Mouse (Mus musculus): ENCODE data around the gene Rhbdd2. TPM values are rescaled to one million over a fixed set of nuclear protein-coding genes. Genes with fewer than 3 reads are reported as not detected.

Rhbdd2 gene
- polyA plus RNA-seq, 3 experiments from 2014 or later, result 17.8 to 27.3 (median 26.2) TPM

DNA sequence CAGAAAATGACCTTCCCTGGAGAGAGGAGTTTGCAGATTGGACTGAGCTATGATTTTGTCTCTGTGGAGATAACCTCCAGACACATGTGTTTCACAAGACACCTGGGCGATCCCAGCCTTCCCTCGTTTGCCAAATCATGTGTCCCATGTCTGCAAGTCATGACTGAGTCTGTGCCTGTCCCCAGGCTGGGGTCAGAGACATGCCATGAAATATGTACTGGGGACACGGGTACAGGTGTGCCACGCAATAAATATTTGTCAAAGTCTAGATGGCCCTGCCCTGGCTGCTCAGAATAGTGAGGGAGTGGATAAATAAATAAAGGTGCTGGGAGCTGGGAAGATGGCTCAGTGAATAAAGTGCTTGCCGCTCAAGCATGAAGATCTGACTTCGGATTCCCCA is 13.6 kb downstream of the Rhbdd2 start:
- ATAC-seq, result no peak

DNA sequence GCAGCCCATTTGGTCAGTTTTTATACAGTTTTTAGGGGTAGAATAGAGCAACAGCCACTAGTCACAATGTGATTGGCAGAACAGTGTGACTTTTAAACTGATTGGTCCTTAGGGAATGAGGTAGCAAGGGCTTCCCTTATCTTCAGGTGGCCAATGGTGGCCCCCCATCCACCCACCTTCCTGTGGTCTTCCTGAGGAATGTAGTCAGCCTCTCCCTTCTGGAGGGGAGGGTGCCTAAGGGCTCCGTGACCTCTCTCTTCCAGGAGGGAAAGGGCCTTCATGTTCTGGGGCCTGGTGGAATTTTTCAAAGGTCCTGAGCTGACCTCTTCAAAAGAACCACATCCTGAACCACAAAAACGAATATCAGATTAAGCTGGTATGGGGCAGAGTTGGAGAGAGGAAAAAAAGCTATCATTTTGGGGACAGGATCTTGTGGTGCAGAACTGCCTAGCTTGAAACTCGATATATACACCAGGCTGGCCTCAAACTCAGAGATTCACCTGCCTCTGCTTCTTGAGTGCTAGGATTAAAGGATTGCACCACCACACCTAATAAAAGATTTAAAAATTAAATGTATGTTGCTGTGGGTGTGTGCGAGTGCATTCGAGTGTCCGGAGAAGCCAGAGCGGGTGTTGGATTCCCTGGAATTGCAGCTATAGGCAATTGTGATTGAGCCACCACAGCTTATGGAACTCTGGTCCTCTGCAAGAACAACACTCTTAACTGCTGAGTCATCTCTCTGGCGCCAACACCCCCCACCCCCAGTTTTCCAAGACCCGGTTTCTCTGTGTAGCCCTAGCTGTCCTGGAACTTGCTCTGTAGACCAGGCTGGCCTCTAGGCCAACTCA is 16.3 kb downstream of the Rhbdd2 start:
- no peak for ATAC-seq

DNA sequence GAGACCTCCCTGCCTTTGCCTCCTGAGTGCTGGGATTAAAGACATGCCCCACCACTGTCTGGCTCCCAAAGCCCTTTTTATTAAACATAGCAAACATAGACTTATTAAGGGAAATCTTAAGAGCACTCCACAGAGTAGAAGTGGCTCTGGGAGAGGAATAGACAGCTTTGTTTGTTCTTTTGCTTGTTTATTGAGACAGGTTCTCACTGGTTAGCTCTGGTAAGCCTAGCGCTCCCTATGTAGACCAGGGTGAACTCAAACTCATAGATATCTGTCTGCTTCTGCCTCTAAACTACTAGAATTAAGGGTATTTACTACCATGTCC is 16.9 kb downstream of the Rhbdd2 start:
- ATAC-seq, result no peak

DNA sequence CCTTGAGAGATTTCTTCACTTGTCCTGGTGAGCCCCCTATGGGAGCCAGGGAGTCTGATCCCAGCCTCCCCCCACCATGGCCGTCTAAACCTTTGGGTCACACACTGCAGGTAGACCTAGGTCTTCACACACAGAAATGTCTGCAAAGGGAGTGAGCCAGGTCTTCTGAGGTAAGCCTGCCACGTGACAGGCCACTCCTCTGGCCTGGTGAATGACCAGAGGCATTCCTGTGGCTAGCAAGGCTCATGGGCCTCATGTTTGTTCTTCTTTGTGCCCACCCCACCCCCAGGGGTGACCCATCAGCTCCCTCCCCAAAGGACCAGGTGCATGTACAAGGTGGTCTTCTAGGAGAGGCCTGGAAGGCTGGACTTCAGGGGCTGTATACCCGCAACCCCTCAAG is 19.1 kb downstream of the Rhbdd2 start:
- ATAC-seq, result no peak

DNA sequence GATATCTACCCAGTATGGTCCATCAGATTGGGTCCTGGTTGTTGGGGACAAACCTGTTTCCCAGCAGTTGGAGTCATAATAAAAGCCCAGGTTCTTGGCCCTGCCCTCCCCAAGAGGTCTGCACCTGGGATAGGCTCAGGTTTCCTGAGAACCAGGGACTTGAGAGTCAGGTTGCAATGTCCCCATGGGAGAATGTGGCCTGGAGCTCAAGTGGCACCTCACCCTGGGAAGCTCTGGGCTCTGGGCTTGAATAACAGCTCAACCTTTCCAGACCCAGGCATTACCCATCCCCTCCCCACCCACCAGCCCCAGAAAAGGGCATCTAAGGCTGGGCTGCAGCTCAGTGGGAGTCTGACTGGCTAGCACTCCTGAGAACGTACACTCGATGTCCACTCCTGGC is 20.8 kb downstream of the Rhbdd2 start:
- no peak for ATAC-seq

DNA sequence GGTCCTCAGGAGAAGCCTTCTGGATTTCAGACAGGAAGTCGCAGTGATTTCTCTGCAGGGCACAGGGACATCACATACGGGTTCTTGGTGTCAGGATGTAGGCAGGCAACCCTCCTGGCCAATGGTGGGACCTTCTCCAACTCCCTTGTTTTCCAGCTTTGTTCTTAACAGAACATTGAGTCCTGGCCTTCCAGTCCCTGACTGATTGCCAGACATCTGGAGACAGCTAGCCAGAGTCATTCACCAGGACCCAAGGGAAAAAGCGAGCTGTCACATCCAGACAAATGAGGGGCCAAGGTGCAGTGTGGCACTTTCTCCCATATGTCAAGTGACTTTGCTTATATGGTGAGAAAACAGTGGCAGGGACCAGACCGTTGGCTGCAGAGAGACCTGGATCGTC is 23.6 kb downstream of the Rhbdd2 start:
- no peak for ATAC-seq

DNA sequence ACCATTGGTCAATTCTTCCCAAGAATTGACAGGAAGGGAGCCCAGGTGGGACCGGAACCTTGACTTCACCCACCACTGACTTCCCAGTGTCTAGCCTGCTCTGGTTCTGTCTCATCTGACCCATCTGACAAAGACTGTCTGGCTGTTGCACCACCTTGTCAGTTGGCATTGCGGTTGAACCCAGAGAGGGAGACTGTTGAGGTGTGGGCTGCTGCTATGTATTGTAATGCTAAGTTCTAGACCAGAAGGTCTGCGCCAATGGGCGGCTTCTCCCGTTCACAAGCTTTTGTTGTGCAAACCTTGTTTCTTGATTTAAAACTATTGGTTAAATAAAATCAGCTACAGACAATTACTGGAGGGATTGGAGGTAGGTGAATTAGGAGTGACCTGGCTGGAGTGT is 24.7 kb downstream of the Rhbdd2 start:
- ATAC-seq, result no peak

GRCm38 (mm10) chr5:135657703-135658373 is 25.4 kb downstream of the Rhbdd2 start:
- no peak for ATAC-seq

- no peak for ATAC-seq
Measured at GRCm38 (mm10) chr5:135659956-135660355, 27.5 kb downstream of the Rhbdd2 start.

DNA sequence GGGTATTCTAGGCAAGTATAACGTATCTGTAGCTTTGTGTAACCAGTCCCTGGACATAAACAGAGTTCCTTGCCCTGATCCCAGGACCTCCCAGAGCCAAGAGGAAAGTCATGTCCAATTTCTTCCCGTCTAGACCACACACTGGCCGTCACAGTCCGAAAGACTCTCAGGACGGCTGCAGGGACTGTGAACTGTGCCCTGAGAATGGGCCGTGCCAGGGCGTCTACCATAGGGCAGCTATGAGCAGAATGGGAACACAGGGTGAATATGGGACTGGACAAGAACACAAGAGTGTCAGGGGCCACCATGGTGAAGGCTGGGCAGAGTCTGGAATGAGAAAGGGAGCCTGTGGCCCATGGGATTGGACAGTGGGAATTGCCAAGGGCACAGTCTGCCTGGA is 28.1 kb downstream of the Rhbdd2 start:
- ATAC-seq, result no peak

DNA sequence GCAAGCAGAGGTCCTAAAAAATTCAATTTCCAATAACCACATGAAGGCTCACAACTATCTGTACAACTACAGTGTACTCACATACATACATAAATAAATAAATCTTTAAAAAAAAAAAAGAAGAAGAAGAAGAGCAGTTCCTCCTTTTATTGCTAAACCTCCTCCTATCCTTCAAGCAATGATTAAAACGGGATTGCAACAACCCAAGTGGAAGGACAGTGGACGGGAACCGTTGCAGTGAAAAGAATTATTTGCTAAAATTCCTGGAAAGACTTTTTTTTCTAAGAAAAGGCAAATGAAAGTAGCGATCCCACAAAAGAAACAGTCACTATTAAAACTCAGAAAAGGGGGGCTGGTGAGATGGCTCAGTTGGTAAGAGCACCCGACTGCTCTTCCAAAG is 34.5 kb downstream of the Rhbdd2 start:
- no peak for ATAC-seq

GRCm38 (mm10) chr5:135668071-135668470 is 35.7 kb downstream of the Rhbdd2 start:
- ATAC-seq, result no peak

GRCm38 (mm10) chr5:135669741-135670275 is 37.4 kb downstream of the Rhbdd2 start, which contains the start of gene Por:
Gene Por, plus strand, starts transcription at chr5:135670033.
- ATAC-seq, result no peak

DNA sequence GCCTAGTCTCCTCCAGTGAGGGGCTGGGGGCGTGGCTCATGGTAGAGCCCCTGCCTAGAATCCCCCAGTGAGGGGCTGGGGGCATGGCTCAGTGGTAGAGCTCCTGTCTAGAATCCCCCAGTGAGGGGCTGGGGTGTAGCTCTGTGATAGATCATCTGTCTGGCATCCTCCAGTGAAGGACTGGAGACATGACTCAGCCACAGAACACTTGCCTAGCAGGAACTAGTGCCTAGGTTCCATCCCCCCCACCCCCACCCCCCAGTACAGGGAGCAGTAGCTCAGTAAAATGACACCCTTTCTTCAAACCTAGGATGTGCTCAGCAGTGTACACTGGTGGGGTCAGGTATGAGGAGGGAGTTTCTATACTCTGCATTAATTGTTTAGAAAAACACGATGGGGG is 38.5 kb downstream of the Rhbdd2 start:
- no peak for ATAC-seq

DNA sequence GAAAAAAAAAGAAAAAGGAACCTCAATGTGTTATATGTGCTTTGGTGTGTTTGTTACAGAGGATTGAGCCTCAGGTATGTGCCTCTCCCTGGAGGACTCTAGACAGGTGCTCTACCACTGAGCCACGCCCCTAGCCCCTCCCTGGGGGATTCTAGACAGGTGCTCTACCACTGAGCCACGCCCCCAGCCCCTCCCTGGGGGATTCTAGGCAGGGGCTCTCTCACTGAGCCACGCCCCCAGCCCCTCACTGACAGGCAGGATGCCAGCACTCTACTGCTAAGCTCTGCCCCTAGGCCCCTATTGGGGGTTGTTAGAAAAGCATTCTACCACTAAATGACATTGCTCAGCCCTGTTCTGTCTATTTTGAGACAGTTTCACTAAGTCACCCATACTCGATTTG is 40.1 kb downstream of the Rhbdd2 start:
- no peak for ATAC-seq

DNA sequence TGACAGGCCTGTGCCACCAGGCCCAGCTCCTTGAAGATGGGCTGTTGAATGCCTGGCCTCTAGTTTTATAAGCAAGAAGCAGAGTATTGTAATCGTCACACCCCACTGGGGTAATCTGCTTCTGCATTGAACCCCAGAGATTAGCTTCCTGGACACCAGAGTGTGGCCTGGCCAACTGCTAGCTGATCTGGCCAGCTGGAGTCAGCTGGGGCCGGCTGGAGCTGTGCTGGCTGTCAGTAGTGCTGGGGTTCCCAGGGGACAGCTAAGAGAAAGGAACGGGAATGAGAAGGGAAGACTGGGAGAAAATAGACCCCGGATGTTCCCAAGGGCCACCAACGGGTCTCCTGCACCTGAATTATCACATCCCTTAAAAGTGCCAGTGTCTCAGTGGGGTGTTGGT is 40.6 kb downstream of the Rhbdd2 start:
- ATAC-seq, result no peak

- no peak for ATAC-seq
Measured at GRCm38 (mm10) chr5:135674349-135674775, 41.9 kb downstream of the Rhbdd2 start.

- no peak for ATAC-seq
Measured at GRCm38 (mm10) chr5:135674821-135675220, 42.4 kb downstream of the Rhbdd2 start.

GRCm38 (mm10) chr5:135676696-135677095 is 44.3 kb downstream of the Rhbdd2 start:
- ATAC-seq, result no peak

- ATAC-seq, result no peak
Measured at GRCm38 (mm10) chr5:135677251-135677650, 44.8 kb downstream of the Rhbdd2 start.

DNA sequence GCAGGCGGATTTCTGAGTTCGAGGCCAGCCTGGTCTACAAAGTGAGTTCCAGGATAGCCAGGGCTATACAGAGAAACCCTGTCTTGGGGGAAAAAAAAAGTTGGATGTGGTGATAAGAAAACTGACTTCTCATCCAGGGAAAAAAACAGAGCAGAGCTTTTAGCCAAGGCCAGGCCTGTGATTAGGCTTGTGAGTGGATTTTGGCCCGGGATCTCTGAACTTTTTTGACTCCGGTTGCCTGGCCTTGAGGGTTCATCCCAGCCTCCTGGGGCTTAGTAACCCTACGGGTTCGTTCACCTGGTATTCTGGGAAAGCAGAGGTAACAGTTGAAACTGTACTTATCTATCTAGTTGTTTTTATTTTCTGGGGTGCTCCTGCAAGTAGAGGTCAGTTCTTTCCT is 46.1 kb downstream of the Rhbdd2 start:
- ATAC-seq, result no peak

DNA sequence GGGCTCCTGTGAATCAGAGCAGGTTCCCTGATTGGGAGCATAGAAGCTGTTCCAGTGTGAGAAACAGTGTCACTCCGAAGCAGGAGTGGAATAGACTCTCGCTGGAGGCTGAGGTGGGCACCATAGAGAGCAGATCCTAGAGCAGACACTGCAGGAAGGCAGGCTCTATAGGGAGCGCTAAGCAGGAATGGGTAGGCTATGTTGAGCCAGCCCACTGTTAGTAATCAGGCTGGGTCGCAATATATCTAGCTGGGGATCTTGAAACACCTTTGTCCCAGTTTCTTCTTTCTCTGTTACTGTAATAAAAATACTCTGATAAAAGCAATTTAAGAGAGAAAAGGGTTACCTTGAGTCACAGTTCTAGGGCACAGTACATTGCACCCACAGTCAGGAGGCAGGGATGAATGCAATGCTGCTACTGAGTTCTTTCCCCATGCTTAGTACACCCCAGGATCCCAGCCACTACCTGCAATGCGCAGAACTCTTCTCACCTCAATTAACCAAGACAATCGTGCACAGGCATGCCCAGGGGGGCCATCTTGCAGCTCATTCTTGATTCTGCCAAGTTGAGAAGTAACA is 48.6 kb downstream of the Rhbdd2 start:
- ATAC-seq, result no peak

DNA sequence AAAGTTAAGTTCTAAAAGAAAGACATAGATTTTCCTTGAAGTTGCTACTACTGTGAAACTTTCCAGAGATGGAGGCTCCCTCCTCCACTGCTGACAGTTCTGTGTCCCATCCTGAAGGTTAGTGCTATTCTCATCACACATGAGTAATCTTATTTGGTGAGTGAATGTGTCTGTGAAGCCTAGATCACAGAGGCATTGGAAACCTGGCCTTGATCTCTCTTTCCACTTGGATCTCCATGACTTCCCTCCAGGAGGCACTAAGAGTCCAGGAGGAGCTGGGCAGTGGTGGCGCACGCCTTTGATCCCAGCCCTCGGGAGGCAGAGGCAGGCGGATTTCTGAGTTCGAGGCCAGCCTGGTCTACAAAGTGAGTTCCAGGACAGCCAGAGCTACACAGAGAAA is 49.6 kb downstream of the Rhbdd2 start:
- ATAC-seq, result no peak

All from inflammation-experienced regulatory T-cells, adult 6 months (primary cell).